Mouse (Mus musculus) thymus, adult 2 months (tissue): ENCODE results near the gene Lsg1. TPM values are rescaled to one million over a fixed set of nuclear protein-coding genes. Genes with fewer than 3 reads are reported as not detected.

Experiments
- DNase-seq: peaks from one replicate; pipeline ENCODE4 v3.0.0; 2021
- H3K27ac ChIP-seq: fragments of 200-500 bp; 2 replicates; pipeline ENCODE4 v1.5.1; 2012; ENCODE audit warnings: low read length, control low read depth; ENCODE audit not compliant: control insufficient read depth, insufficient read depth
- H3K27me3 ChIP-seq: fragments of 200-500 bp; 2 replicates; pipeline ENCODE4 v1.6.1; 2012; ENCODE audit warnings: mild to moderate bottlenecking, low read length, moderate library complexity, mixed read lengths; ENCODE audit not compliant: control insufficient read depth, insufficient read depth
- H3K36me3 ChIP-seq: fragments of 200-500 bp; 2 replicates; pipeline ENCODE4 v1.6.1; 2012; ENCODE audit warnings: mild to moderate bottlenecking, low read length, moderate library complexity; ENCODE audit not compliant: control insufficient read depth, insufficient read depth
- H3K4me1 ChIP-seq: fragments of 200-500 bp; replicated peaks from 2 replicates; pipeline ENCODE4 v1.6.1; 2012; ENCODE audit warnings: low read length; ENCODE audit not compliant: control insufficient read depth, insufficient read depth
- H3K4me3 ChIP-seq: fragments of 200-500 bp; 2 replicates; pipeline ENCODE4 v1.5.1; 2012; ENCODE audit warnings: mild to moderate bottlenecking, low read length, control low read depth, moderate library complexity; ENCODE audit not compliant: control insufficient read depth, insufficient read depth
- CTCF ChIP-seq: fragments of 200-500 bp; IDR thresholded peaks from 2 replicates; pipeline ENCODE4 v1.5.1; 2012; ENCODE audit warnings: mild to moderate bottlenecking, control low read depth, low read length, moderate library complexity, borderline replicate concordance; ENCODE audit not compliant: control insufficient read depth, poor library complexity, insufficient read depth; ENCODE audit errors: extremely low read depth
- POLR2A ChIP-seq: fragments of 200-500 bp; IDR thresholded peaks from 2 replicates; pipeline ENCODE4 v1.6.1; 2012; ENCODE audit warnings: mild to moderate bottlenecking, low read length, control low read depth, moderate library complexity; ENCODE audit not compliant: control insufficient read depth, poor library complexity, insufficient read depth; ENCODE audit errors: extremely low read depth
- WGBS: fragments of 180-500 bp; shearing (Covaris S2); methylation state at CpG from one replicate; pipeline ENCODE4 v1.1.7; 2018; 5-methylcytosine and 5-hydroxymethylcytosine counted together
- polyA plus RNA-seq: library from polyadenylated mRNA; depleted of rRNA; stranded (reverse); fragments of >200 nt; gene quantifications from 2 replicates; pipeline ENCODE4 v1.2.3, GENCODE M21; 2012

Lsg1 gene
- polyA plus RNA-seq, 1 experiment: 20.0 TPM

GRCm38 (mm10) chr16:30601046-30601832, 13.8 kb upstream of the Lsg1 start:
- DNase-seq: peak; percentile 27
- TF ChIP-seq CTCF (0 out of 2 replicates have a peak, but pooled peaks have one; percentile 13), POLR2A (no peak)
- Histone ChIP-seq H3K36me3 (no peaks in the 10 kb centered on the region), H3K27ac (peak overlapping the region; percentile 42; the same call in 1 of the 2 replicates), H3K27me3 (no peaks in the 10 kb centered on the region; the same call in 1 of the 2 replicates), H3K4me3 (peak overlapping the region; percentile 74), H3K4me1 (peaks cover 33% of the 10 kb centered on the region)
- 27% methylated on average over 42 of the region's 42 CpGs for WGBS

- no peaks in the 10 kb centered on the region; the same call in 1 of the 2 replicates for H3K27me3 ChIP-seq
- peak; percentile 16 for DNase-seq
- H3K4me1 ChIP-seq: peaks cover 33% of the 10 kb centered on the region
- H3K27ac ChIP-seq: no peak overlapping the region
- 1% methylated on average over 53 of the region's 53 CpGs for WGBS
- peak overlapping the region; percentile 74 for H3K4me3 ChIP-seq
- H3K36me3 ChIP-seq: no peaks in the 10 kb centered on the region
- TF ChIP-seq CTCF: no peak
- no peak for TF ChIP-seq POLR2A
These were observed 13.1 kb upstream of the Lsg1 start for GRCm38 (mm10) chr16:30600431-30601045.

GRCm38 (mm10) chr16:30599491-30600268, 12.3 kb upstream of the Lsg1 start, which contains the start of gene Fam43a:
Gene Fam43a, plus strand, starts transcription at chr16:30599723.
- Histone ChIP-seq H3K4me1 (peaks cover 33% of the 10 kb centered on the region), H3K4me3 (peak within 1 kb of the TSS; percentile 74), H3K27ac (no peak within 1 kb of the TSS), H3K27me3 (no peaks in the 10 kb centered on the region; the same call in 1 of the 2 replicates), H3K36me3 (no peaks in the 10 kb centered on the region)
- TF ChIP-seq POLR2A (0 out of 2 replicates have a peak, but pooled peaks have one; percentile 20), CTCF (peak; percentile 41; the same call in 1 of the 2 replicates)
- under 1% methylated on average over 63 of the region's 63 CpGs for WGBS
- DNase-seq: peak; percentile 63

GRCm38 (mm10) chr16:30596959-30597681, 9.7 kb upstream of the Lsg1 start:
- Histone ChIP-seq H3K4me1 (peaks cover 21% of the 10 kb centered on the region), H3K4me3 (no peak overlapping the region)

DNA sequence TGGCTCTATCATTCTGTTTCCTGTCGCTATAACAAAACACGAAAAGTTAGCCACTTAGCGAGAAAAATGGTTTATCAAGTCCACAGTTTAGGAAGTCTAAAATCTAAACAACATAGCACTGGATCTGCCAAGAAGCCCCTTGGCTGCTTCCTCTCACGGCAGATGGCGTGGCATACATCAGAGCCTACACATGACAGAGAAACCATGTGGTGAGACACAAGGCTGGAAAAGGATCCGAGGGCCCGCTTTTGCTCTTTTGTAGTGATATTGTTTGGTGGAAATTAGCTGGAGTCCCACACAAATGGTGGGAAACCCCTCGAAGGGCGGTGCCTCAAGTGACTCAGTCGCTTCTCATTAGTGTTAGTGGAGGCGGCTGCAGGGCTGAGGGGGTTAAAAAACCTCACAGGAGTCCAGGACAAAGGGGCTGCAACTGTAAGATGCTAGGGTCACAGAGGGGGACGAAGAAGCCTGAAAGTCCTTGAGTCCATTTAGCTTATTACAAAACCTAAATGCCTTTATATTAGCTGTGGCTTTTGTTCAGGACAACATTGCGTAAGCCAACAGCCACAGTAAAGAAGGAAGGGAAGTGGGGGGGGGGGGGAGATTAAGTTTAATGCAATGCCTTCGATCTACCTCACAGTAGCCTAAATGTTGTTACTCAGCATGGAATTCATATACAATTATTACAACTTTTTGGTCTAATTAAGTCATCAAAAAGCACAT, 8.6 kb upstream of the Lsg1 start:
- no peak overlapping the region for H3K4me3 ChIP-seq
- WGBS: 83% methylated on average over 14 of the region's 14 CpGs
- H3K27me3 ChIP-seq: no peaks in the 10 kb centered on the region; the same call in 1 of the 2 replicates
- TF ChIP-seq POLR2A: no peak
- TF ChIP-seq CTCF: no peak
- H3K4me1 ChIP-seq: peaks cover 10% of the 10 kb centered on the region
- no peak overlapping the region for H3K27ac ChIP-seq
- no peak for DNase-seq
- no peaks in the 10 kb centered on the region for H3K36me3 ChIP-seq

More at GRCm38 (mm10) chr16:30596959-30597681, 9.7 kb upstream of the Lsg1 start:
- H3K27ac ChIP-seq: no peak overlapping the region
- H3K36me3 ChIP-seq: no peaks in the 10 kb centered on the region
- no peaks in the 10 kb centered on the region; the same call in 1 of the 2 replicates for H3K27me3 ChIP-seq
- DNase-seq: peak; percentile 85
- WGBS: 13% methylated on average over 16 of the region's 16 CpGs
- TF ChIP-seq POLR2A (no peak), CTCF (peak; percentile 74; the same call in 1 of the 2 replicates)
